Mouse (Mus musculus) lung, embryonic 15.5 days (tissue): Measurements from ENCODE around the gene Abcc4. TPM values are rescaled to one million over a fixed set of nuclear protein-coding genes. Genes with fewer than 3 reads are reported as not detected.

ENCODE experiments used
- ATAC-seq: fragments of 200-750 bp; cut with Nextera tagmentation; 2 replicates; pipeline ENCODE4 v1.8.0; 2017; ENCODE audit warnings: moderate number of reproducible peaks, borderline replicate concordance; ENCODE audit not compliant: low FRiP score, low TSS enrichment; ENCODE audit errors: extremely low read depth
- H3K27ac ChIP-seq: fragments of 300-500 bp; sonication (generic); 2 replicates; pipeline ENCODE4 v1.5.1; 2015; ENCODE audit warnings: moderate library complexity, mild to moderate bottlenecking, inconsistent platforms
- H3K27me3 ChIP-seq: fragments of 300-500 bp; sonication (generic); 2 replicates; pipeline ENCODE4 v1.6.1; 2015; ENCODE audit warnings: inconsistent platforms
- H3K36me3 ChIP-seq: fragments of 300-500 bp; sonication (generic); 2 replicates; pipeline ENCODE4 v1.6.1; 2015; ENCODE audit warnings: inconsistent platforms
- H3K4me1 ChIP-seq: fragments of 300-500 bp; sonication (generic); 2 replicates; pipeline ENCODE4 v1.6.1; 2015; ENCODE audit warnings: inconsistent platforms
- H3K4me2 ChIP-seq: fragments of 300-500 bp; sonication (generic); 2 replicates; pipeline ENCODE4 v1.6.1; 2015; ENCODE audit warnings: inconsistent platforms, mild to moderate bottlenecking, moderate library complexity
- H3K4me3 ChIP-seq: fragments of 300-500 bp; sonication (generic); 2 replicates; pipeline ENCODE4 v1.5.1; 2015; ENCODE audit warnings: mild to moderate bottlenecking, inconsistent platforms
- H3K9ac ChIP-seq: fragments of 300-500 bp; sonication (generic); 2 replicates; pipeline ENCODE4 v1.6.1; 2015; ENCODE audit warnings: inconsistent platforms
- H3K9me3 ChIP-seq: fragments of 300-500 bp; sonication (generic); 2 replicates; pipeline ENCODE4 v1.6.1; 2016; ENCODE audit warnings: inconsistent platforms
- WGBS: fragments of 180-500 bp; shearing (Covaris S2); methylation state at CpG from one replicate; pipeline ENCODE4 v1.1.7; 2015; 5-methylcytosine and 5-hydroxymethylcytosine counted together
- polyA plus RNA-seq: library from polyadenylated mRNA; unstranded; fragments of >200 nt; fragmentation: Nextera tagmentation; extraction: Ambion mirVana; gene quantifications from 2 replicates; pipeline ENCODE4 v1.2.1, GENCODE M21; 2015

The Abcc4 gene
- polyA plus RNA-seq, 1 experiment from 2014 or later = 2.3 TPM

DNA sequence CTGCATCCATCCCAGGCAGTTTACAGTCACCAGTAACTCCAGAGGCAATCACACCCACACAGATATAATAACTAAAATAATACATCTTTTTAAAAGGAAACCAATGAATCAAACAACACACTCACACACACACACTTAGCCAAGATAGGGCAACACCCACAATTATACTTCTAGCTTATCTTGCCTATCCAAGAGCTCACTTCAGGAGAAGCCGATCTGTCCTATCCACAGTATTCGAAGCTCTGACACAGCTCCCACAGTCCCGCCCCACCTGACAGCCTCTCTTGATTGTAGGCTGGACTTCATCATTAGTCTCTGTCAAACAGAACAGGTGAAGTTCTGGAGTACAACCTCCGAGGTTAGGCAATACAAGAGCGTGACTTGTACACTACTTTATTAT lies 19.4 kb upstream of the Abcc4 start:
- Histone ChIP-seq H3K36me3 (no peaks in the 10 kb centered on the region), H3K27ac (no peak overlapping the region), H3K4me2 (no peak overlapping the region), H3K4me3 (no peak overlapping the region), H3K27me3 (no peaks in the 10 kb centered on the region; the same call in 1 of the 2 replicates), H3K9ac (no peak overlapping the region), H3K9me3 (no peaks in the 10 kb centered on the region), H3K4me1 (no peaks in the 10 kb centered on the region)
- ATAC-seq = no peak
- 72% methylated on average over 5 of the region's 5 CpGs for WGBS

DNA sequence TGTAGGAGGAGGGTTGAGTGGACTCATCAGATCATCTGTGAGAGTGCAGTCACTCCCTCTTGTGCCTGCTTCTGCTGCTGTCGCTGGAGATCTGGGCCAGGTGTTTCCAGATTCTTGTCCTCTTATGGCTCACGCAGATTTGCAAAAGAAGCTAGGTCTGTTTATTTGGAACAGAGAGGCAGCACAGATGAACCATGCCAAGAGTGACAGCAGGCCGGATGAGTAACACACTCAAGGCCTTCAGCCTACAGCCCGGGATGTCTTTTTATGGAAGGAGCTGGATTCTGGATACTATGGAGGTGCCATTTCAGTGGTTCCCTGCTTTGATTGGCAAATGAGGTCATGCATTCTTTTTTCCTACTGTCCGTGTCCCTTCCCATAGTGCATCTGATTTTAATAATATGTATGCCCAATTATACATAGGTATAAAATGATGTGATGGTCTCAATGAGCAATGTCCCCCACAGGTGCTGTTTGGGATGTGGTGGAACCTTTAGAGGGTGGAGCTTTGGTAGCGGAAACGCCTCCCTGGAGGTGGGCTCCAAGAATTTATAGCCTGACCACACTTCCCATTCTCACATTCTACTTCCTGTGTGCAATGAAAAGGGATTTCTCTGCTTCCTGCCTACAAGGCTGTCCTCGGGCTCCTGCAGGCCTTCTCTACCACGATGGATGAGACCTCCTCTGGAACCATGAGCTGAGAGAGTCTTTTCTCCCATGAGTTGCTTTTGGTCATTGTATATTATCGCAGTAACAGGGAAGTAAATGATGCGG lies 18.1 kb upstream of the Abcc4 start:
- Histone ChIP-seq H3K4me2 (no peak overlapping the region), H3K9me3 (no peaks in the 10 kb centered on the region), H3K36me3 (no peaks in the 10 kb centered on the region), H3K27me3 (no peaks in the 10 kb centered on the region; the same call in 1 of the 2 replicates), H3K9ac (no peak overlapping the region), H3K4me3 (no peak overlapping the region), H3K4me1 (no peaks in the 10 kb centered on the region), H3K27ac (no peak overlapping the region)
- 75% methylated on average over 11 of the region's 11 CpGs for WGBS
- no peak for ATAC-seq

DNA sequence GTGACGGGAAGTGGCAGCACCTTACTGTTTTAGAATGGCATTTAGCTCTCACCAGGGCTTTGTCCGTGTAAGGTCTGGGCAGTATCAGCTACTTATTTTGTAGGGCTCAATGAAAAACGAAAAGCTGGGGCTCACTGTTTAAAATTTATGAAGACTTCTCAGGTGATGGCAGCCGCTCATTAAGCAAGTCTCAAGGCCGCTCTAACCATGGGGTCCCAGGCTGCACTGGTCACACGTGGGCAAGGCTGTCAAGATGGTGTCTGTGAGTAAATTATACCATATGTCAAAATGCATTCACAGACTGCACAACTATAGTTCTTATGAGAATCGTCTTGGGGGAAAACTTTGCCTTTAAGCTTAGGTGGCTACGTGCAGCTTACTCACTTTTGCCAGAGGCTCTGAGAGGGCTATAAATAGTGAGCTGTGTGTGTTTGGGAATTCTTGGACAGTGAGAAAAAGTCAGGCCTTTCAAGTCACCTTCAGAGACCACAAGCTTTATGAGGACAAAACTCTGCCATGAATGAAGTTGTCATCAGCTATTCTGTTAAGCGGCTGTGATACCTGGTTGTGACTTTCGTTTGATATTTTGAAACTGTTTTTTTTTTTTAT lies 13.7 kb upstream of the Abcc4 start:
- no peak for ATAC-seq
- Histone ChIP-seq H3K27me3 (no peaks in the 10 kb centered on the region; the same call in 1 of the 2 replicates), H3K27ac (no peak overlapping the region), H3K4me3 (no peak overlapping the region), H3K9me3 (no peaks in the 10 kb centered on the region), H3K9ac (no peak overlapping the region), H3K36me3 (no peaks in the 10 kb centered on the region), H3K4me2 (no peak overlapping the region), H3K4me1 (no peaks in the 10 kb centered on the region)
- 59% methylated on average over 10 of the region's 10 CpGs for WGBS

DNA sequence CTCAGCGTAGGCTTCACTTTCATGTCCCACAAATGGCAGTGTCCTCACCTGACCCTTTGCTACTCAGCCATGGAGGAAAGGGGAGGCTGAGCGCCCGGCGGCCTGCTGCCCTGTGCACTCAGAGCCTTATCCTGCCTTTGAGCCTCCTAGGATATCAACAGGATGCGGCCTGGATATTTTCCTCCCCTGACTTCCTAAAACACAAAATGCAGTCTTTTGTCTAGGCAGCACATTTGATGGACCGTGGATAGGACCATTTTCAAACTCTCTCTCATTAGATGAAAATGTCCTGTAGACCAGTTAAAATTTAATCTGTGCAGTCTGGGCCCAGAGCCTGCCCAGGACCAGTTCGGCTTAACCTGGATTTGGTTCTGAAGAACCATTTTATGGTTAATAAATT lies 12.6 kb upstream of the Abcc4 start:
- H3K27me3 ChIP-seq = peaks cover 3% of the 10 kb centered on the region; the same call in 1 of the 2 replicates
- H3K27ac ChIP-seq = no peak overlapping the region
- no peak overlapping the region for H3K4me2 ChIP-seq
- H3K4me1 ChIP-seq = peaks cover 5% of the 10 kb centered on the region
- WGBS = 74% methylated on average over 7 of the region's 7 CpGs
- no peak overlapping the region for H3K9ac ChIP-seq
- ATAC-seq = no peak
- no peak overlapping the region for H3K4me3 ChIP-seq
- no peaks in the 10 kb centered on the region for H3K9me3 ChIP-seq
- no peaks in the 10 kb centered on the region for H3K36me3 ChIP-seq

DNA sequence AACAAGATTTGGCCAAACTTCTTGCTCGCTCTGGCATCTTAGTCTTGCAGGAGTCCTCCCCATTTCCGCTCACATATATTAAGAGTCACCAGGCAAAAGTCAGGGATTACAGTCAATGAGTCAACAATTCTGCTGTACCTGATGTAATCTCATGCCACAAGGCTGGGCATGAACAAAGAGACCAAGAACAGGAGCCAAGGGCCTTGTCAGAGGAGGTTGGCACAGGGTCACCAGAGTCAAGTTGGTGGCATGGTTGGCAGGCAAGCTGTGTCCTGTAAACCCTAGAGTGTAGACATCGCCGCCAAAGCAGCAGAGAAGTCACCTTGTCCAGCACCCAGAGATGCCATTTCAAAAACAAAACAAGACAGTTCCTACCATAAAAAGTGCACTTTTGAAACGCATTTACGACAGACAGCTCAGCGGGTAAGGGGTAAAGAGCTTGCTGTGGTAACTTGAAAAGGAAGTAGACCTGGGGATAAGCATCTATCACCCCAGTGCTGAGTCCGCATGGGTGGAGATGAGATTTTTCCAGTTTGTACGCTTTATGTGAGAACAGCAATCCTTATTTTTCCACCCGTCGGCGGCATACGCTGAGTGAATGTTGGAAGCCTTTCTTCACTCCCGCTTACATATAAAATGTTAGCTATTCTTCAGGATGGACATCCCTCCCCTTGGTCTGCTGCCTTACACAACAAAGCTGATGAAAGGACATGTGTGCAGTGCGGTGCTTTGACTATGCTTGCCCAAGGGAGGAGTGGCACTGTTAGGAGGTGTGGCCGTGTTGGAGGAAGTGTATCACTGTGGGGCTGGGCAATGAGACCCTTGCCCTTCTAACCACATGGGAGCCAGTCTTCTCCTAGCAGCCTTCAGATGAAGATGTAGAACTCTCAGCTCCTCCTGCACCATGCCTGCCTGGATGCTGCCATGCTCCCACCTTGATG lies 10.6 kb upstream of the Abcc4 start:
- Histone ChIP-seq H3K9ac (no peak overlapping the region), H3K36me3 (no peaks in the 10 kb centered on the region), H3K27ac (no peak overlapping the region), H3K4me2 (no peak overlapping the region), H3K4me1 (peaks cover 13% of the 10 kb centered on the region), H3K4me3 (no peak overlapping the region), H3K9me3 (no peaks in the 10 kb centered on the region), H3K27me3 (peaks cover 13% of the 10 kb centered on the region; the same call in 1 of the 2 replicates)
- no peak for ATAC-seq
- WGBS = 84% methylated on average over 16 of the region's 16 CpGs

DNA sequence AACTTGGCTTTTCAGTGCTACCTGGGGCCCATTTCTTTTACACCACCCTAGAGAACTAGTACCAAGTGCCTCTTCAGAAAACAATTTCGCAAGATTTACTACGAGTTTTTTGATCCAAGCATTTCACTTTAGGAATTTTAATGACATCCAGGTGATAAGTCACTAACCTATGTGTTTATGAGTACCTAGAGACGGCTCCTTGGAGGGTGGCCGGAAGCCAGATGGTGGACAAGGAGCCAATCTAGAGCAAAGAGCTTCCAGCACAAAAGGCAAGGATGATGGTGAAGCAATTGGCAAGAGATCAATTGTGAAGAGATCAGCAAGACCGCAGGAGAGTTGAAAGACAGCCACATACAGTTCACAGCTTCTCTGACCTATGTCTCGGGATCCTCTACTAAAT lies 8.7 kb upstream of the Abcc4 start:
- Histone ChIP-seq H3K4me1 (peaks cover 18% of the 10 kb centered on the region), H3K27me3 (peaks cover 19% of the 10 kb centered on the region; the same call in 1 of the 2 replicates), H3K27ac (no peak overlapping the region), H3K4me2 (no peak overlapping the region), H3K9me3 (no peaks in the 10 kb centered on the region), H3K9ac (no peak overlapping the region), H3K36me3 (no peaks in the 10 kb centered on the region), H3K4me3 (no peak overlapping the region)
- ATAC-seq = no peak
- WGBS = 68% methylated on average over 6 of the region's 6 CpGs

DNA sequence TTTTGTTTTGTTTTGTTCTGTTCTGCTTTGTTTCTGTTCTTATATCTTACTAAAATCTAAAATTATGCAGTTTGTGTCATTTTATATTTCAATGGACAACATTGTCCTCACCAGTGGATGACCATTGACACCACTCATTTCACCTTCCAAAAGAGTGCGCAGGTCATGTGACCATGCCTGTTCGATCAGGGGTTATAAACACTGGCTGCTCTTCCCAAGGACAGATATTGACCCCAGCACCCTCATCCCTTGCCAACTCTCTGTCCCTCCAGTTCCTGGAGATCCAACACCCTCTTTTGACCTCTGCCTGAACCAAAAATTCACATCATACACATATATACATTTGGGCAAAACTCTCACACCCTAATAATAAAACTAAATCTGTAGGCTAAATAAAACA lies 8.3 kb upstream of the Abcc4 start:
- Histone ChIP-seq H3K9ac (no peak overlapping the region), H3K9me3 (no peaks in the 10 kb centered on the region), H3K27me3 (peaks cover 19% of the 10 kb centered on the region; the same call in 1 of the 2 replicates), H3K4me2 (no peak overlapping the region), H3K4me3 (no peak overlapping the region), H3K27ac (no peak overlapping the region), H3K4me1 (peaks cover 22% of the 10 kb centered on the region), H3K36me3 (no peaks in the 10 kb centered on the region)
- WGBS = 83% methylated on average over 2 of the region's 2 CpGs
- no peak for ATAC-seq

DNA sequence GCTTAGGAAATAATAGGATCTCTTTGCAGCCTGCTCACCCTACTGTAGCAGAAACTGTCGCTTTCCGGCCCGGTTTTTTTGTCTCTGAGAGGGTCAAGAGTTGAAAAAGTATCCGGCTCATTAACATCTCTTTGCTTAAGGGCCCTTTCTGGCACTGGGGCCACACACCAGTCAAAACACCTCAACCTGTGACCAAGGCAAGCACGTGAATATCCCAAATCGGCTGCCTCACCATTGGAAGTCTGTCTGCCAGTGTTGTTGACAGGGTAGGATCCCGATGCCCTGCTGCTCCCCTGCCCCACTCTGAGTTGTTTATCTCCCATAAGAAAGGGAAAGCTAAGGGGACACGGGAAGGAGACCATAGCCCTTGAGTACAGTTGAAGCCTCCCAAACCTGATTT lies 7.8 kb upstream of the Abcc4 start:
- Histone ChIP-seq H3K9me3 (no peaks in the 10 kb centered on the region), H3K4me1 (peaks cover 27% of the 10 kb centered on the region), H3K9ac (no peak overlapping the region)

DNA sequence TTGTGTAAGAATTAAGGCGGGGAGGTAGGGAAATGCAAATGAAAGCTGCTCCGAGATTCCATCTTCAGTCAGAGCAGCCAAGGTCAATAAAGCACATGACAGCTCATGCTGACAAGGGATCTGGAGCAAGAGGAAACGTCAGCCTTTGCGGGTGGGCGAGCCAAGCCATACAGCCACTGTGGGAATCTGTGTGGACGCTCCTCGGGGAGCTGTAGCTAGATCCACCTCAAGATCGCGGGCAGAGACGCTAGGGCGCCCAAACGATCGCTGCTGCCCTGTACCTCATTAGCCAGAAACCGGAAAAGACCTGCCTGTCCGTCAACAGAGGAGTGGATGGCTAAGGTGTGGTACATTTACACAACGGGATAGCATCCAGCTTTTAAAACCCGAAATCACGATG lies 7.4 kb upstream of the Abcc4 start:
- Histone ChIP-seq H3K27me3 (peaks cover 19% of the 10 kb centered on the region; the same call in 1 of the 2 replicates), H3K9me3 (no peaks in the 10 kb centered on the region), H3K4me1 (peaks cover 30% of the 10 kb centered on the region), H3K36me3 (no peaks in the 10 kb centered on the region), H3K27ac (no peak overlapping the region), H3K4me2 (peak overlapping the region; percentile 58), H3K9ac (no peak overlapping the region), H3K4me3 (peak overlapping the region; percentile 20)
- 3% methylated on average over 18 of the region's 18 CpGs for WGBS
- no peak for ATAC-seq

More for the DNA sequence above, 7.8 kb upstream of the Abcc4 start:
- H3K4me3 ChIP-seq = peak overlapping the region; percentile 20; the same call in 1 of the 2 replicates
- ATAC-seq = no peak
- H3K4me2 ChIP-seq = peak overlapping the region; percentile 58
- H3K27me3 ChIP-seq = peaks cover 19% of the 10 kb centered on the region; the same call in 1 of the 2 replicates
- no peak overlapping the region for H3K27ac ChIP-seq
- WGBS = 14% methylated on average over 8 of the region's 8 CpGs
- no peaks in the 10 kb centered on the region for H3K36me3 ChIP-seq

DNA sequence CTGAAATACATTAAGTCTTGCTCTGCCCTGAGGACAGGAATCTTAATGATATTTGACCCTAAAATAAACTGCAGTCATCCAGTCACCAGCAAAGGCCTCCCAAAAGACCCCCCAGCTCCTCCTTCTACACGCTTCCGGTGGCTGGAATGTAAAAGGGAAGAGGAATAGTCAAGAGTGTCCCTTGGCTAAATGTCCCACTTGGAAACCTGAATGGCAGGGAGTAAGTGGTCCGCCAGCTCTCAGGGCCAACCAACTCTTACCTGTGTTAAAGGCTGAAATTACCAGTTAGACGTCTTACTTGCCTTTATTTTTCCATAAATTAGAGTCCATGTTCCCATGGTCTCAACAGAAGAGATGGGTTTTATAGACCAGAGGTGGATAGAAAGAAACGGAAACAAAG lies 6.9 kb upstream of the Abcc4 start:
- no peak overlapping the region for H3K27ac ChIP-seq
- H3K9ac ChIP-seq = no peak overlapping the region
- ATAC-seq = no peak
- peak overlapping the region; percentile 58; the same call in 1 of the 2 replicates for H3K4me2 ChIP-seq
- 51% methylated on average over 5 of the region's 5 CpGs for WGBS
- no peaks in the 10 kb centered on the region for H3K36me3 ChIP-seq
- H3K9me3 ChIP-seq = no peaks in the 10 kb centered on the region
- no peak overlapping the region for H3K4me3 ChIP-seq
- H3K27me3 ChIP-seq = peaks cover 19% of the 10 kb centered on the region; the same call in 1 of the 2 replicates
- peaks cover 30% of the 10 kb centered on the region for H3K4me1 ChIP-seq

DNA sequence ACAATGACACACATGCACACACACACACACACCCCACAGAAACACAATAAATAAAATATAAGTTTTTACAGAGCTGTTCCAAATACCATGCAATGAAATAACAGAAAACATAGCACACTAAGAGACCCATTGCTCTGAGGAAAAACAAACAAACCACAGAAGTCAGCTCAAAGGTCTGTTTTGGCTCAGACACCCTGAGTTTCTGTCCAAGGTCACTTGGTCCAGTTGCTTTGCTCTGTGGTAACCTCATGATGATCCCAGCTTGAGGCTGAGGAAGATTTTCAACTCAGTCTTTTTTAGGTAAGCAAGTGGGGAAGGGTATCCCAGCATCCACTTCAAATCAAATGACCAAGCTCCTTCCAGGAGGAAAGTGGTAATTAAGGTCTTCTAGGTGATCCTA lies 4.9 kb upstream of the Abcc4 start:
- no peak overlapping the region for H3K27ac ChIP-seq
- no peak overlapping the region for H3K9ac ChIP-seq
- H3K4me1 ChIP-seq = peaks cover 36% of the 10 kb centered on the region
- no peak for ATAC-seq
- no peak overlapping the region for H3K4me3 ChIP-seq
- peaks cover 33% of the 10 kb centered on the region for H3K27me3 ChIP-seq
- H3K9me3 ChIP-seq = no peaks in the 10 kb centered on the region
- H3K4me2 ChIP-seq = no peak overlapping the region
- H3K36me3 ChIP-seq = no peaks in the 10 kb centered on the region
